Mouse (Mus musculus) brain, embryonic 14.5 days (tissue): Measurements from ENCODE around the gene U2af1. TPM values are rescaled to one million over a fixed set of nuclear protein-coding genes. Genes with fewer than 3 reads are reported as not detected.

Experiments used
- DNase-seq: peaks from one replicate; pipeline ENCODE4 v3.0.0-alpha.2; 2011; ENCODE audit warnings: low read depth
- CTCF ChIP-seq: fragments of 200-500 bp; IDR thresholded peaks from 2 replicates; pipeline ENCODE4 v1.5.1; 2012; ENCODE audit warnings: inconsistent platforms, mild to moderate bottlenecking, moderate library complexity, borderline replicate concordance; ENCODE audit not compliant: insufficient read depth, insufficient read length; ENCODE audit errors: extremely low read depth
- POLR2A ChIP-seq: fragments of 200-500 bp; IDR thresholded peaks from 2 replicates; pipeline ENCODE4 v1.6.1; 2012; ENCODE audit warnings: mild to moderate bottlenecking, inconsistent platforms, borderline replicate concordance; ENCODE audit not compliant: poor library complexity, insufficient read depth, insufficient read length, severe bottlenecking; ENCODE audit errors: extremely low read depth
- polyA plus RNA-seq: library from polyadenylated mRNA; depleted of rRNA; stranded (reverse); fragments of >200 nt; gene quantifications from 2 replicates; pipeline ENCODE4 v1.2.3, GENCODE M21; 2012

U2af1 gene
- polyA plus RNA-seq, 1 experiment: 217 TPM

- DNase-seq: peak; percentile 68
- no peak for TF ChIP-seq CTCF
- no peak for TF ChIP-seq POLR2A
Observed at GRCm38 (mm10) chr17:31686225-31686564, 27.5 kb upstream of the U2af1 start.

GRCm38 (mm10) chr17:31685514-31686224 lies 27.0 kb upstream of the U2af1 start:
- DNase-seq: peak; percentile 96
- no peak for TF ChIP-seq POLR2A
- TF ChIP-seq CTCF: peak; percentile 90

- TF ChIP-seq POLR2A (no peak), CTCF (no peak)
- no peak for DNase-seq
Observed at GRCm38 (mm10) chr17:31680450-31680849, 21.8 kb upstream of the U2af1 start.

GRCm38 (mm10) chr17:31677507-31677906 lies 18.8 kb upstream of the U2af1 start, which contains the start of gene Cryaa:
TSS of gene Cryaa (plus strand) at chr17:31677807.
- DNase-seq: no peak
- TF ChIP-seq CTCF: no peak
- no peak for TF ChIP-seq POLR2A

- TF ChIP-seq POLR2A: no peak
- no peak for TF ChIP-seq CTCF
- DNase-seq: no peak
Observed at GRCm38 (mm10) chr17:31674426-31674825, 15.7 kb upstream of the U2af1 start.

- DNase-seq: no peak
- TF ChIP-seq CTCF (no peak), POLR2A (no peak)
Observed at GRCm38 (mm10) chr17:31672279-31672678, 13.6 kb upstream of the U2af1 start.

- no peak for DNase-seq
- TF ChIP-seq CTCF: no peak
- TF ChIP-seq POLR2A: no peak
Observed at GRCm38 (mm10) chr17:31671698-31672097, 13.0 kb upstream of the U2af1 start.

GRCm38 (mm10) chr17:31670163-31670562 lies 11.5 kb upstream of the U2af1 start:
- no peak for DNase-seq
- TF ChIP-seq CTCF (no peak), POLR2A (no peak)

GRCm38 (mm10) chr17:31668306-31668705 lies 9.6 kb upstream of the U2af1 start:
- TF ChIP-seq CTCF (no peak), POLR2A (no peak)
- no peak for DNase-seq

- DNase-seq: peak; percentile 87
- TF ChIP-seq CTCF (peak; percentile 89), POLR2A (no peak)
Observed at GRCm38 (mm10) chr17:31664760-31665159, 6.1 kb upstream of the U2af1 start.

- TF ChIP-seq POLR2A: no peak
- TF ChIP-seq CTCF: peak; percentile 16; the same call in 1 of the 2 replicates
- DNase-seq: no peak
Observed at GRCm38 (mm10) chr17:31662855-31663254, 4.2 kb upstream of the U2af1 start.

GRCm38 (mm10) chr17:31660661-31661250 lies 2.1 kb upstream of the U2af1 start:
- TF ChIP-seq CTCF (no peak), POLR2A (no peak)
- DNase-seq: peak; percentile 65

- TF ChIP-seq POLR2A (no peak), CTCF (no peak)
- no peak for DNase-seq
Observed at GRCm38 (mm10) chr17:31658136-31658467, 590 bp downstream of the U2af1 start.

GRCm38 (mm10) chr17:31657141-31657983 lies 1.3 kb downstream of the U2af1 start:
- no peak for DNase-seq
- TF ChIP-seq CTCF (no peak), POLR2A (no peak)

- TF ChIP-seq CTCF (no peak), POLR2A (no peak)
- no peak for DNase-seq
Observed at GRCm38 (mm10) chr17:31656682-31657081, 2.0 kb downstream of the U2af1 start.
